Mouse (Mus musculus): ENCODE measurements around the gene Nme2. TPM values are rescaled to one million over a fixed set of nuclear protein-coding genes. Genes with fewer than 3 reads are reported as not detected.

Nme2 gene
- 102 and 125 TPM in 2 replicates for polyA plus RNA-seq (2015; fragmentation: Nextera tagmentation; extraction: Ambion mirVana)

GRCm38 (mm10) chr11:93956159-93956558, at the start of gene Nme2:
Nme2 (minus strand) TSS chr11:93956259.
- H3K9me3 ChIP-seq (replicated peaks) = no peaks in the 10 kb centered on the region
- peaks cover 35% of the 10 kb centered on the region for H3K4me1 ChIP-seq (replicated peaks)
- 2% methylated on average over 6 of the region's 6 CpGs for WGBS (ENCODE audit: insufficient replicate concordance)
- peak within 1 kb of the TSS; percentile 49 for H3K9ac ChIP-seq
- H3K27me3 ChIP-seq = 0 out of 2 replicates have a peak, but pooled peaks cover 5% of the 10 kb centered on the region
- peak within 1 kb of the TSS; percentile 68 for H3K4me3 ChIP-seq (replicated peaks)
- H3K4me2 ChIP-seq = peak within 1 kb of the TSS; percentile 88
- peaks cover 56% of the 10 kb centered on the region for H3K36me3 ChIP-seq (replicated peaks)
- ATAC-seq (ENCODE audit: insufficient read depth) = 0 out of 2 replicates have a peak, but pooled peaks have one; percentile 9
- peak within 1 kb of the TSS; percentile 77 for H3K27ac ChIP-seq (replicated peaks)

- Histone ChIP-seq H3K9ac (no peak overlapping the region), H3K4me3 (replicated peaks) (no peak overlapping the region), H3K4me2 (no peak overlapping the region), H3K36me3 (replicated peaks) (no peaks in the 10 kb centered on the region), H3K4me1 (replicated peaks) (peaks cover 22% of the 10 kb centered on the region), H3K27me3 (no peaks in the 10 kb centered on the region), H3K27ac (replicated peaks) (no peak overlapping the region), H3K9me3 (replicated peaks) (no peaks in the 10 kb centered on the region)
- ATAC-seq (ENCODE audit: insufficient read depth) = no peak
- 62% methylated on average over 2 of the region's 2 CpGs for WGBS (ENCODE audit: insufficient replicate concordance)
These were observed 47.3 kb upstream of the Nme2 start for GRCm38 (mm10) chr11:94003346-94003745.

GRCm38 (mm10) chr11:93999276-93999675, 43.2 kb upstream of the Nme2 start:
- Histone ChIP-seq H3K4me3 (replicated peaks) (no peak overlapping the region), H3K4me2 (no peak overlapping the region), H3K4me1 (replicated peaks) (peaks cover 49% of the 10 kb centered on the region), H3K27me3 (no peaks in the 10 kb centered on the region), H3K27ac (replicated peaks) (no peak overlapping the region), H3K9ac (0 out of 2 replicates have a peak overlapping the region, but pooled peaks have one; percentile 21), H3K36me3 (replicated peaks) (no peaks in the 10 kb centered on the region), H3K9me3 (replicated peaks) (no peaks in the 10 kb centered on the region)
- ATAC-seq (ENCODE audit: insufficient read depth) = no peak

DNA sequence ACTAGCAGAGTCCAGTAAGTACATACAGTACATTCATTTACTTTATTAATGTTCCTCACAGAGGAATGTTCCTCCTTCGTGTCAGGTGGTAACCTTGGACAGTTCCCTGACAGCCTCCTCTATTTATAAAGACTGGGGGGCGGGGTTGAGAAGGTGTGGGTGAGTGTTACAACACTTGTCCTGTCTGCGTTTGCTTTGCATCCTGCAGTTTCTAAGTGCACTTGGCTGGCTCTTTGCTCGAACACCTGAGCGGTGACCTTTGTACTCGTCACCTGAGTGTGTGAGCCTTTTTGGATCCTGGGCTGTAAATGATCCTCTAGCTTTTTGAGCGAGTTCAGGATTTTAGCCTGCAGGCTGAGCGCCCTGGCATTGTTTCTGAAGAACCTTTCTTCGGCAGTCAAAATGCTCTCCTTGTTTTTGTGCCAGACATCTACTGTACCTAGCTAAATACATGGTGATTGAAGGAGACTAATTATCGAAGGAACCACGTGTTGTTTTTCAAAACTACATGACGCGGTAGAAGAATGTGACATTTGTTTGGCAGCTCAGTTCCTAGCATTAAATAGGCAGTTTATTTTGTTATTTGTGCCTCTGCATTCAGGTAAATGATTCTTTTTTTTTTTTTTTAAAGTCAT, 41.2 kb upstream of the Nme2 start:
- 40% methylated on average over 13 of the region's 13 CpGs for WGBS (ENCODE audit: insufficient replicate concordance)

GRCm38 (mm10) chr11:93996306-93997140, 40.5 kb upstream of the Nme2 start:
- peaks cover 55% of the 10 kb centered on the region for H3K4me1 ChIP-seq (replicated peaks)
- H3K4me3 ChIP-seq (replicated peaks) = peak overlapping the region; percentile 94
- peak overlapping the region; percentile 96 for H3K9ac ChIP-seq
- no peaks in the 10 kb centered on the region for H3K9me3 ChIP-seq (replicated peaks)
- H3K4me2 ChIP-seq = peak overlapping the region; percentile 97
- no peaks in the 10 kb centered on the region for H3K27me3 ChIP-seq
- ATAC-seq (ENCODE audit: insufficient read depth) = peak; percentile 17
- WGBS (ENCODE audit: insufficient replicate concordance) = under 1% methylated on average over 58 of the region's 58 CpGs
- H3K27ac ChIP-seq (replicated peaks) = peak overlapping the region; percentile 99
- no peaks in the 10 kb centered on the region for H3K36me3 ChIP-seq (replicated peaks)

More for the DNA sequence above, 41.2 kb upstream of the Nme2 start:
- H3K4me1 ChIP-seq (replicated peaks) = peaks cover 55% of the 10 kb centered on the region
- peak overlapping the region; percentile 94 for H3K4me3 ChIP-seq (replicated peaks)
- peak overlapping the region; percentile 99 for H3K27ac ChIP-seq (replicated peaks)
- H3K27me3 ChIP-seq = no peaks in the 10 kb centered on the region
- peak overlapping the region; percentile 97 for H3K4me2 ChIP-seq
- H3K9ac ChIP-seq = peak overlapping the region; percentile 96; the same call in 1 of the 2 replicates
- no peaks in the 10 kb centered on the region for H3K9me3 ChIP-seq (replicated peaks)
- no peaks in the 10 kb centered on the region for H3K36me3 ChIP-seq (replicated peaks)
- no peak for ATAC-seq (ENCODE audit: insufficient read depth)

DNA sequence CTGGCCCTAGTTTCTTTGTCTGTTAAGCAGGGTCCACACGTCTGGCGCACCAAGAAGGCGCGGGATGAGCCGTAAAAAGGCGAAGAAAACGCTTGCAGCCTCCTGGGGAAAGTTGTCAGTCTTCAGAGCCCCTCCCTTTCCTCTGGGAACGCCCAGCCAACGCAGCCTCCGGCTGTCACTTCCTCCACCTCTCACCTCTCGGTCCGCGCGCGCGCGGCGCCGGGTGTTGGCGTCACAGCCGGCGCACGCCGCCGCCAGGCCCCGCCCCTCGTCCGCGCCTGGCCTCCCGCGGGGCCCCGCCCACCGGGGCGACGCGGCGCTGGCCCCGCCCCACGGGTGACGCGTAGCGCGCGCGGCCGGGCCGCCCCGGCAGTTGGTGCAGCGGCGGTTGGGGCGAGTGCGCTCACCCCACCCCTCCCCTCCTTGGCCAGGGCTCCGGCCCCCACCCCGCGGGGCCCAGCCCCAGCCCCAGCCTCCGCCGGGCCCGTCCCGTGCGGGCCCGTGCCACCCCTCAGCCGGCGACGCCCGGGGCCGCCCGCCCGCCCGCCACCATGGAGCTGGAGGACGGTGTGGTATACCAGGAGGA, 39.8 kb upstream of the Nme2 start, which contains the start of gene Spag9:
Gene Spag9 (plus strand): TSS at position 372 of the 586 bp plus-strand sequence.
- no peaks in the 10 kb centered on the region for H3K27me3 ChIP-seq
- H3K4me1 ChIP-seq (replicated peaks) = peaks cover 55% of the 10 kb centered on the region
- H3K4me2 ChIP-seq = peak within 1 kb of the TSS; percentile 97
- peak; percentile 92 for ATAC-seq (ENCODE audit: insufficient read depth)
- H3K4me3 ChIP-seq (replicated peaks) = peak within 1 kb of the TSS; percentile 94
- no peaks in the 10 kb centered on the region for H3K9me3 ChIP-seq (replicated peaks)
- peak within 1 kb of the TSS; percentile 99 for H3K27ac ChIP-seq (replicated peaks)
- peak within 1 kb of the TSS; percentile 96 for H3K9ac ChIP-seq
- WGBS (ENCODE audit: insufficient replicate concordance) = under 1% methylated on average over 68 of the region's 70 CpGs
- no peaks in the 10 kb centered on the region for H3K36me3 ChIP-seq (replicated peaks)

GRCm38 (mm10) chr11:93995111-93995719, 39.2 kb upstream of the Nme2 start:
- Histone ChIP-seq H3K4me1 (replicated peaks) (peaks cover 54% of the 10 kb centered on the region), H3K36me3 (replicated peaks) (no peaks in the 10 kb centered on the region), H3K27me3 (no peaks in the 10 kb centered on the region), H3K9me3 (replicated peaks) (no peaks in the 10 kb centered on the region), H3K9ac (peak overlapping the region; percentile 69), H3K27ac (replicated peaks) (peak overlapping the region; percentile 99), H3K4me2 (peak overlapping the region; percentile 97), H3K4me3 (replicated peaks) (peak overlapping the region; percentile 94)
- peak; percentile 72 for ATAC-seq (ENCODE audit: insufficient read depth)
- WGBS (ENCODE audit: insufficient replicate concordance) = 1% methylated on average over 15 of the region's 15 CpGs

DNA sequence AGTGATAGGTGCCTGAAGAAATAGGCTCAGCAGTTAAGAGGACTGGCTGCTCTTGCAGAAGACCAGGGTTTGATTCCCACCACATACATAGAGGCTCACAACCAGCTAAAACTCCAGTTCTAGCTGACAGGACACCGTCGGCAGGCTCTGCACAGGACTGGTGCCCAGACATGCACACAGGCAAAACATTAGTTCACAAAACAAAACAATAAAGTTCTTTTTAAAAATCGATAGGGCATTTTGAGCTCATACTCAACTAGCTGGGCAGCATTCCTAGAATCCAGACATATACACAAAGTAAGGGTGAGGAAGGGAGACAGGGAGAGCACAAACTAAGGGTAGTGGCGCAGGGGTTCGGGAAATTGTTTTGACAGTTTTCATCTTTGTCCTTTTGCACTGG, 38.5 kb upstream of the Nme2 start:
- H3K36me3 ChIP-seq (replicated peaks) = no peaks in the 10 kb centered on the region
- peak overlapping the region; percentile 99 for H3K27ac ChIP-seq (replicated peaks)
- peak overlapping the region; percentile 69 for H3K9ac ChIP-seq
- 53% methylated on average over 5 of the region's 5 CpGs for WGBS (ENCODE audit: insufficient replicate concordance)
- ATAC-seq (ENCODE audit: insufficient read depth) = no peak
- H3K27me3 ChIP-seq = no peaks in the 10 kb centered on the region
- peak overlapping the region; percentile 94 for H3K4me3 ChIP-seq (replicated peaks)
- no peaks in the 10 kb centered on the region for H3K9me3 ChIP-seq (replicated peaks)
- H3K4me1 ChIP-seq (replicated peaks) = peaks cover 49% of the 10 kb centered on the region
- peak overlapping the region; percentile 97 for H3K4me2 ChIP-seq

- Histone ChIP-seq H3K9ac (no peak overlapping the region), H3K27ac (replicated peaks) (peak overlapping the region; percentile 48), H3K4me1 (replicated peaks) (peaks cover 15% of the 10 kb centered on the region), H3K9me3 (replicated peaks) (no peaks in the 10 kb centered on the region), H3K27me3 (no peaks in the 10 kb centered on the region), H3K4me3 (replicated peaks) (no peak overlapping the region), H3K4me2 (no peak overlapping the region), H3K36me3 (replicated peaks) (no peaks in the 10 kb centered on the region)
- 43% methylated on average over 12 of the region's 12 CpGs for WGBS (ENCODE audit: insufficient replicate concordance)
- no peak for ATAC-seq (ENCODE audit: insufficient read depth)
These were observed 32.4 kb upstream of the Nme2 start for GRCm38 (mm10) chr11:93988328-93989062.

DNA sequence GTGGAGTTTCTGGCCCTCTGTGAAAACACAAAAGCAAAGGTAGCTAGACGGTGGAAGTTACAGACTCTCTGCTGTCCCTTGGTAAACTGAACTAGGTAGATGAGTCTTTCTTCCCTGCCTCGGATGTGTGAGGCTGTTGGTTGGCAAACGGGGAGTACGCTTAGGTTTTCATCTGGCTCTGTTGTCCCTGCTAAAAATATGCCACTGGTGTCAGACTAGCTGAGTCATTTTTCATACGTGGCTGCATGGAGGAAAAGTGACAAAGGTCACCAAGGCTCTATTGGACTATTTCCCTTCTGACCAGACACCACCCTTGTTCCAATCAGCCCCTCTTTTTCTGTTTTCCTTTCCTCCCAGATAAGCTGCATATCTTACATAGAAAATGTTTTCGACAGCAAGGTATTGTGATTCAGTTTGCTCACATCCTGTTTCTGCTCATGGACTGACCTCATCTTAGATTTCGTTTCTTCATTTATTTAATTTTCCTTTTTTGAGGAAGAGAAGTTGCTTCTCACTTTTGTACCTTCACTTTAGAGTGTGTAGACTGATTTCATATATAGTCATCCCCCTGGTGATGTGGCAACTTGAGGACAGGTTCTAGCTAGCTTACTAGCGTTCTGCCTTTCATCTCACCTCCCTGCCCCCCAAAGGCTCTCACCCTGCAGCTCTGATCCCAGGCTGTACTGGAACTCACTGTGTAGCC, 31.7 kb upstream of the Nme2 start:
- Histone ChIP-seq H3K36me3 (replicated peaks) (no peaks in the 10 kb centered on the region), H3K4me3 (replicated peaks) (no peak overlapping the region), H3K9ac (no peak overlapping the region), H3K4me2 (no peak overlapping the region), H3K4me1 (replicated peaks) (peaks cover 15% of the 10 kb centered on the region), H3K27me3 (no peaks in the 10 kb centered on the region), H3K9me3 (replicated peaks) (no peaks in the 10 kb centered on the region), H3K27ac (replicated peaks) (peak overlapping the region; percentile 48)
- ATAC-seq (ENCODE audit: insufficient read depth) = 0 out of 2 replicates have a peak, but pooled peaks have one; percentile 31
- 25% methylated on average over 8 of the region's 8 CpGs for WGBS (ENCODE audit: insufficient replicate concordance)
